Mouse (Mus musculus) neural tube, embryonic 12.5 days (tissue): ENCODE measurements around the gene Cgref1. TPM values are rescaled to one million over a fixed set of nuclear protein-coding genes. Genes with fewer than 3 reads are reported as not detected.

Experiments
- ATAC-seq: fragments of 200-750 bp; cut with Nextera tagmentation; 2 replicates; pipeline ENCODE4 v1.8.0; 2017; ENCODE audit warnings: low read depth, mild to moderate bottlenecking, moderate TSS enrichment, moderate library complexity; ENCODE audit not compliant: low FRiP score
- H3K27ac ChIP-seq: fragments of 300-500 bp; sonication (generic); 2 replicates; pipeline ENCODE4 v1.5.1; 2016
- H3K27me3 ChIP-seq: fragments of 300-500 bp; sonication (generic); replicated peaks from 2 replicates; pipeline ENCODE4 v1.6.1; 2016; ENCODE audit warnings: mild to moderate bottlenecking
- H3K36me3 ChIP-seq: fragments of 300-500 bp; sonication (generic); 2 replicates; pipeline ENCODE4 v1.6.1; 2016; ENCODE audit warnings: mild to moderate bottlenecking
- H3K4me1 ChIP-seq: fragments of 300-500 bp; sonication (generic); 2 replicates; pipeline ENCODE4 v1.6.1; 2016
- H3K4me2 ChIP-seq: fragments of 300-500 bp; sonication (generic); replicated peaks from 2 replicates; pipeline ENCODE4 v1.6.1; 2016; ENCODE audit warnings: mild to moderate bottlenecking
- H3K4me3 ChIP-seq: fragments of 300-500 bp; sonication (generic); 2 replicates; pipeline ENCODE4 v1.5.1; 2016
- H3K9ac ChIP-seq: fragments of 300-500 bp; sonication (generic); 2 replicates; pipeline ENCODE4 v1.6.1; 2016; ENCODE audit warnings: mild to moderate bottlenecking
- H3K9me3 ChIP-seq: fragments of 300-500 bp; sonication (generic); 2 replicates; pipeline ENCODE4 v1.6.1; 2016; ENCODE audit warnings: mild to moderate bottlenecking
- WGBS: fragments of 180-500 bp; shearing (Covaris S2); methylation state at CpG from one replicate; pipeline ENCODE4 v1.1.7; 2016; 5-methylcytosine and 5-hydroxymethylcytosine counted together
- polyA plus RNA-seq: library from polyadenylated mRNA; unstranded; fragments of >200 nt; fragmentation: Nextera tagmentation; extraction: Ambion mirVana; gene quantifications from 2 replicates; pipeline ENCODE4 v1.2.1, GENCODE M21; 2016

The Cgref1 gene
- polyA plus RNA-seq, 1 experiment from 2014 or later: 17.7 TPM

DNA sequence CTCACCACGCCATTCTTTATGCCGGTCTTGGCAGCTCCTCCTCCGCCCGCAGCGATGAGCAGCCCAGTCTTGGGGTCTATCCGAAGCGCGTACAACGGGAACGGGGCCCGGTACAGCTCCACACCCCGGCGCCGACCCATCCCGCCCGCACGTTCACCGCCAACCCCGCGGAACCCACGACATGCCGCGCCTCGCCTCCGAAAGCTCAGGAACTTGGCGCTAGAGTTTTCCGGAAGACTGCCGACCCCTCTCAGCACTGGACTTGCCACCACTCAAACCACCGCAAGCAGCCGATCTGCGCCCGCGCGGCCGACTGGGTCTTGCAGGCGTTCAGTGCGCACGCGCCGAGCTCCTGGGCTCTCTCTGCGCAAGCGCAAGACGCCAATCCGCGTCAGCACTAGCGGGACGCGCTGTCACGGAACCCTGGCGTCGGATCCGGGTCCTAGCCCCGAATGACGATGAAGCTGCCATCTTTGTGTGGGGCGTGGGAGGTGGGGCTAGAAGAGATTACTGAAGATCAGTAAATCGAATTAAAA, 14.6 kb upstream of the Cgref1 start, which contains the start of gene Preb:
Gene Preb, minus strand, starts transcription at position 396 of the 536 bp plus-strand sequence.
- peak within 1 kb of the TSS; percentile 68 for H3K4me3 ChIP-seq
- H3K9me3 ChIP-seq: no peaks in the 10 kb centered on the region
- H3K27ac ChIP-seq: peak within 1 kb of the TSS; percentile 68; the same call in 1 of the 2 replicates
- no peaks in the 10 kb centered on the region for H3K27me3 ChIP-seq
- H3K36me3 ChIP-seq: peaks cover 26% of the 10 kb centered on the region
- H3K4me1 ChIP-seq: peaks cover 21% of the 10 kb centered on the region
- under 1% methylated on average over 56 of the region's 56 CpGs for WGBS
- H3K4me2 ChIP-seq: peak within 1 kb of the TSS; percentile 87
- peak within 1 kb of the TSS; percentile 77 for H3K9ac ChIP-seq
- ATAC-seq: peak; percentile 93

DNA sequence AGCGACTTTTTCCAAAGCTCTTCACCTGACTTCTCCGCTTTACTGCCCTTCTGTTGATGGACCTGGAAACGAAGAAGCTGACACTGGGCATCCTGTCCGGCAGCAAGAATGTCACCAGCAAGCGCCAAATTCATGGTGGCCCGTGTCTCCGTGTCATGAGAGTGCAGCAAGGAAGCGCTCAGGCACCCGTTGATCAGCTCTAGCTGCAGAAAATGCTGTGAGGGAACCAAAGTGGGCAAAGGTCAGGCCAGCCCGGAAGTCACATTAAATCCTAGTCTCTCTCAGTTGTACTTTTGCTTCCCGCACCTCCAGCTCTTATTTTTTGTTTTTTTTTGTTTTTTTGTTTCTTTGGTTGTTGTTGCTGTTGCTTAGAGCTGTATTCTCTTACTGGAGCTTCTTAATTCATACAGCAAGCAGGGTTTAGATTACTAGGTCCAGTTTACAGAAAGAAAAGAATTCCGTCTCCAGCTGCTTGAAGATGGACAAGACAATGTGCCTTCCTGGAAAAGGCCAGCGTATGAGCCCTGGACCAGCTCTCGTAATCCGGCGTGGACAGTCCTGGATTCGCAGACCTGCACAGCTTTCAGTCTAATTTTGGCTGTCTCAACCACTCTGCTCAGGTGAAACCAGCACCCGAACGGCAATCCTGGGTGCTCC, 13.9 kb upstream of the Cgref1 start:
- 41% methylated on average over 19 of the region's 19 CpGs for WGBS
- H3K27me3 ChIP-seq: no peaks in the 10 kb centered on the region
- H3K27ac ChIP-seq: no peak overlapping the region; the same call in 1 of the 2 replicates
- H3K9me3 ChIP-seq: no peaks in the 10 kb centered on the region
- no peak for ATAC-seq
- H3K4me3 ChIP-seq: peak overlapping the region; percentile 68
- peak overlapping the region; percentile 87 for H3K4me2 ChIP-seq
- H3K4me1 ChIP-seq: peaks cover 21% of the 10 kb centered on the region
- peaks cover 33% of the 10 kb centered on the region for H3K36me3 ChIP-seq
- peak overlapping the region; percentile 77 for H3K9ac ChIP-seq

DNA sequence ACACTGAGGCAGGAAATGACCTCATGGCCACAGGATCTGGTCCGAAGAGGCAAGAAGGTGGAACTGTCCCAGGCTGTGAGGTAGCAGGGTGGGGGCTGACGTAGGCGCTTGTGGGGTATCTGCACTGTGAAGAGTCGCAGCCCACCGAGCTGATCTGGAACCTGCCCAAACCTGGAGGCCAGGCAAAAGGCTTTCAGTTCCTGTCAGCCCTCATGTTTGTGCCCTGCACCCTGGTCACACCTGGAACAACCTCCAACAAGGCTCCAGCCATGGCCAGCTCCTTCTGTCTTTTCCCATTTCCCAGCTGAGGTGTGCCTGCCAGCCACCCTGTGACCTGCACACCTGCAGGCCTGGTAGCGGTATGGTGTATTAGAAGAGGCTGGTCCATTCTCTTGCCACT, 12.5 kb upstream of the Cgref1 start:
- H3K27ac ChIP-seq: no peak overlapping the region
- no peak for ATAC-seq
- no peak overlapping the region for H3K4me3 ChIP-seq
- H3K9me3 ChIP-seq: no peaks in the 10 kb centered on the region
- H3K27me3 ChIP-seq: no peaks in the 10 kb centered on the region
- H3K4me1 ChIP-seq: peaks cover 21% of the 10 kb centered on the region
- H3K4me2 ChIP-seq: peak overlapping the region; percentile 87
- no peak overlapping the region for H3K9ac ChIP-seq
- 96% methylated on average over 6 of the region's 6 CpGs for WGBS
- H3K36me3 ChIP-seq: peaks cover 48% of the 10 kb centered on the region

DNA sequence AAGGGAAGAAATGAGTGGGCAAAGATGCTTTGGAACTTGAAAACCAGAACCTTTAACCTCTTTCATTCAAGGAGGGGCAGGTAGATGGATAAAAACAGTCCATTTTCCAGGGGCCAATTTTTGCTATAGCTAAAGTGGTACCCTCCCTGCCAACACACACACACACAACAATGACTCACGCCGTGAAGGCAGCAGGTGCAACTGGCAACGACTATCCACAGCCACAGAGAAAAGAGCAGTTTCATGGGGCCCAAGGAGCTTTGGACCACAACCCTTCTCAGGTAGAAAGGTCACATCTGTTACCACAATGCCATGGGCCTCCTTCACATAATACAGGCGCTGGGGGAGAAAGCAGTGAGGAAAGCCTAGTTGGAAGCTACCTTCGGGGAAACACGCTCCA, 10.4 kb upstream of the Cgref1 start:
- no peaks in the 10 kb centered on the region for H3K27me3 ChIP-seq
- H3K4me2 ChIP-seq: no peak overlapping the region
- H3K9me3 ChIP-seq: no peaks in the 10 kb centered on the region
- peaks cover 21% of the 10 kb centered on the region for H3K4me1 ChIP-seq
- 92% methylated on average over 6 of the region's 6 CpGs for WGBS
- no peak overlapping the region for H3K9ac ChIP-seq
- peaks cover 57% of the 10 kb centered on the region for H3K36me3 ChIP-seq
- no peak for ATAC-seq
- no peak overlapping the region for H3K27ac ChIP-seq
- H3K4me3 ChIP-seq: no peak overlapping the region

DNA sequence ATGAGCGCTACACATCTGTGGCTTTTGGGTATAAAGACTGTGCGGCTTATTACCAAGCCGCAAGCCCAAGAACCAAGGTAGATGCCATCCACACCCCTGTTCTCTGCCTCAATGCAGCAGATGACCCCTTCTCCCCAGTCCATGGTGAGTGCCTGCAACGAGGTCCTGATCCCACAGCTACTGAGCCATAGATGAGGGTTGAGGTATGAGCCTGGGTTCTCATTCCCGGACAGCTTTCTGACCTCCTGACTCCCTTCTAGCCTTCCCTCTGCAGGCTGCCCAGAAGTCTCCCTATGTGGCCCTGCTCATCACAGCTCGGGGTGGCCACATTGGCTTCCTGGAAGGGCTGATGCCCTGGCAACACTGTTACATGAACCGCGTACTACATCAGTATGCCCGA, 9.2 kb upstream of the Cgref1 start:
- ATAC-seq: no peak
- no peaks in the 10 kb centered on the region for H3K9me3 ChIP-seq
- peaks cover 57% of the 10 kb centered on the region for H3K36me3 ChIP-seq
- 94% methylated on average over 9 of the region's 9 CpGs for WGBS
- H3K4me3 ChIP-seq: no peak overlapping the region
- H3K27me3 ChIP-seq: no peaks in the 10 kb centered on the region
- H3K27ac ChIP-seq: no peak overlapping the region
- peaks cover 24% of the 10 kb centered on the region for H3K4me1 ChIP-seq
- H3K9ac ChIP-seq: no peak overlapping the region
- no peak overlapping the region for H3K4me2 ChIP-seq

DNA sequence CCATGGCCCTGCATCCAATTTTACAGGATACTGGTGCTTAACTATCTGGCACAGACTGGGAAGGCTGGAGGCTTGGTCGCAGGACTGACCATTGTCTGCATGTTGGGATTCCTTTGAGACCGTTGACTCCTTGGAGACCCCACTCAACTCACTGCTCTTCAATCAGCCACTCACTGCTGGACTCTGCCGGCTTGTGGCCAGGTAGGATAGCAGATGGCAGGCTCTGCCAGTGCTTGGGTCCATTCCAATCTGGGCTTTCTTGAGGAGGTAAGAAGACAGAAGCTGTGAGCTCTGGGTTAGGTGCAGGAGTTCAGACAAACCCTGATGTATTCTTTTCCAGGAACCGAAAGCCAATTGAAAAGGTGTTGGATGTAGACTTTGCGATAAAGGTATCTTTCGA, 8.7 kb upstream of the Cgref1 start:
- Histone ChIP-seq H3K27ac (no peak overlapping the region), H3K9ac (no peak overlapping the region), H3K4me1 (peaks cover 22% of the 10 kb centered on the region), H3K27me3 (no peaks in the 10 kb centered on the region), H3K9me3 (no peaks in the 10 kb centered on the region), H3K4me2 (no peak overlapping the region), H3K36me3 (peaks cover 57% of the 10 kb centered on the region), H3K4me3 (no peak overlapping the region)
- WGBS: 97% methylated on average over 6 of the region's 6 CpGs
- no peak for ATAC-seq

DNA sequence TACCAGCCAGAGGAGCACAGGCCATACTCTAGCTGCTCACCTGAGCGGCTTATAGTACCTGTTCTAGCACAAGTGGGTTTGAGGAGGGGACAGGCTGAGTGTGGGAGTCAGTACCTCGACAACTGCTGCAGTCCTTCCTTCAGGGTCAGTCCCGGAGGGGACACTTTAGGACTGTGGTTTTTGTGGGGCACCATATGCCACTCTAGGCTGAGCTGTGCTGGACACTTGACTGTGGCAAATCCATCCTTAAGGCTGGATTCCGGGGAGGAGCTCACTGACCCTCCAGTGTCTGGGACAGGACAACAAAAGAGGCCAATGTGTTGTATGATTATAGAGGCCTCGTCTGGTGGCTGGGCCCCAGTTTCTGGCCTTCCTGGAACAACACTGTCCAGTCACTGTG, 7.2 kb upstream of the Cgref1 start:
- Histone ChIP-seq H3K27ac (no peak overlapping the region), H3K4me1 (peaks cover 6% of the 10 kb centered on the region), H3K4me3 (no peak overlapping the region), H3K4me2 (no peak overlapping the region), H3K36me3 (peaks cover 44% of the 10 kb centered on the region), H3K9me3 (no peaks in the 10 kb centered on the region), H3K27me3 (no peaks in the 10 kb centered on the region), H3K9ac (no peak overlapping the region)
- 87% methylated on average over 5 of the region's 5 CpGs for WGBS
- no peak for ATAC-seq

DNA sequence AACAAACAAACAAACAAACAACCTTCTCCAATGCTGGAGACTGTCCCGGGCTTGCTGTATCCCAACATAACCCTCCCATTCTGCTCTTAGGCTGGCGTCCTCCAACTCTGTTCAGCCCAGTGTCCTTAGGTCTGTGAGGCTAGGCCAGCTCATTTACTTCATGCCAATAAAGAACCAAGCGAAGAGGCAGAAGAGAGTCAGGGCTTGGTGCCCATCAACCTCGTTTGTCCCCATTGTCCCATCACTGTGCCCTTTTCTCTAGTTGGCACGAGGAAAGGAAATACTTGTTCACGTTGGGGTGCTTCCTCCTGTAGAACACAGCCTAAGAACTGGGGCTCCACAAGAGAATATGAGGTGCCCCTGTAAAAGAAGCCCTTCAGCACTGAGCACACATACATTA, 6.3 kb upstream of the Cgref1 start:
- no peak overlapping the region for H3K27ac ChIP-seq

DNA sequence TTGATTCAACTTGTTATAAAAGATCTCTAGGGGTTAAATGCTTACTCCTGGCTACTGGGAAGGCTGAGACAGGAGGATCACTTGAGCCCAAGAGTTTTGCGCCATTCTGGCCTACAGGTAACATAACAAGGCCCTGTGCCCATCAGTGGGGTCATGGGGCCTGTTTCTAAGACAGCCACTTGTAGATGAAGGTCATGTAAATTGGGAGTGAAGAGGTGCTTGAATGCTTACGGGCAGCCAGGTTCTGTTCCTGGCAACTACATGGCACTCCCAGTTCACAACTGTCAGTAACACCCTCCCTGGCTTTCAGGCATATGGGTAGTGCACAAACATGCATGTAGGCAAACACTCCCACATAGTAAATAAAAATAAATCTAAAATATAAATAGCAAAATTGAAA, 5.5 kb upstream of the Cgref1 start:
- WGBS: 98% methylated on average over 2 of the region's 2 CpGs
- ATAC-seq: no peak
- H3K4me2 ChIP-seq: peak overlapping the region; percentile 85; the same call in 1 of the 2 replicates

More for the DNA sequence above, 6.3 kb upstream of the Cgref1 start:
- Histone ChIP-seq H3K4me3 (no peak overlapping the region), H3K9ac (no peak overlapping the region), H3K27me3 (no peaks in the 10 kb centered on the region), H3K36me3 (peaks cover 41% of the 10 kb centered on the region), H3K4me1 (0 out of 2 replicates have a peak, but pooled peaks cover 3% of the 10 kb centered on the region), H3K4me2 (no peak overlapping the region), H3K9me3 (no peaks in the 10 kb centered on the region)
- no peak for ATAC-seq
- WGBS: 85% methylated on average over 6 of the region's 6 CpGs

DNA sequence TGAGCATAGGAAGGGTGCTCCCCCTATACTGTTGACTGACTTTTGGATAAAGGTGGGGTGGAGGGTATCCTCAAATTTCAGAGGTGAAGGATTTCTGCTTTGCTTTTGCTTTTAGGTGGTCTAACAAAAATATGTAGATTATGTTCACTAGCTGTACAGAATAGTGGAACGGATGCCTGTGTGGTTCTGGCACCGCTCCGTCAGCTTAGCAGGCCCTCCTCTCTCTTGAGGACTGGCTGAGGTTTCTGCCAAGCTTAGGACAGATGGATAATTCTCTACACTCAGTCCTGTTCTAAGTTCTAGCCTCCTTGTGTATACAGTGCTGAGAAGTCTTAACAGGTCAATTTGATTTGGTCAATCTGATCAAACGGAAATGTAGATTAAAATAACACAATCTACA, 5.1 kb upstream of the Cgref1 start:
- no peak overlapping the region for H3K27ac ChIP-seq
- H3K4me1 ChIP-seq: peaks cover 5% of the 10 kb centered on the region; the same call in 1 of the 2 replicates
- peak overlapping the region; percentile 85 for H3K4me2 ChIP-seq
- H3K9ac ChIP-seq: no peak overlapping the region
- WGBS: 70% methylated on average over 4 of the region's 4 CpGs
- no peak for ATAC-seq
- H3K4me3 ChIP-seq: peak overlapping the region; percentile 51
- no peaks in the 10 kb centered on the region for H3K9me3 ChIP-seq
- no peaks in the 10 kb centered on the region for H3K27me3 ChIP-seq
- peaks cover 34% of the 10 kb centered on the region for H3K36me3 ChIP-seq

More for the DNA sequence above, 5.5 kb upstream of the Cgref1 start:
- Histone ChIP-seq H3K36me3 (peaks cover 39% of the 10 kb centered on the region), H3K9ac (no peak overlapping the region), H3K4me1 (0 out of 2 replicates have a peak, but pooled peaks cover 3% of the 10 kb centered on the region), H3K27me3 (no peaks in the 10 kb centered on the region), H3K4me3 (no peak overlapping the region), H3K9me3 (no peaks in the 10 kb centered on the region), H3K27ac (no peak overlapping the region)

DNA sequence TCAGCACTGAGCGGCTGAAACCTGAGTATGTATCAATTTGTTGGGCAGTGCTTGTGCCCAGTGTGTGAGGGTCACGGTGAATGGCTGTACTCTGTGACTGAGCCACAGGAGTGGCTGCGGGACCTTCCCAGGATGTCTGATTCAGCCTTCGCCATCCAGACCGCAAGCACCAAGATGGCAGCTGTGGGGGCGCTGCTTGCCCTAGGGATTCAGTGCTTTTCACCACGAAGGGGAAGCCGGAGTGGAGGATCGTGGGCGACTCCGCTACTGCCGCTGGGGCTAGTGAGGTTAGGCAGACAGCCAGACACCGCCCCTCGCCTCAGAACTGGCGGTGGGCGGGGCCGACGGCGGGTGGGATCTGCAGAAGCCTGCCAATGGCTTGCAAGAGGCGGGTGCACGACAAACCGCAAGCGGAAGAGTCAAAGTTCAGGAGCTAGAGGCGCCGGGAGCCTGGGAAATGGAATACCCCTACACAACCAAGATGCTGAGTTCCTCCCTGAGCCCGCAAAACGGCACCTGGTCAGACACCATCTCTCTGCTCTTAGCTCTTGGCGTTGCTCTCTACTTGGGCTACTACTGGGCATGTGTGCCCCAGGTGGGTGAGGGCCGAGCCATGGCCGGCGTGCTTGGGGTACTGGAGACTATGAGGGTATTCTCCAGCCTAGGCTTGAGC, 4.4 kb upstream of the Cgref1 start:
- Histone ChIP-seq H3K9me3 (no peaks in the 10 kb centered on the region), H3K36me3 (peaks cover 28% of the 10 kb centered on the region), H3K9ac (peak overlapping the region; percentile 53), H3K4me3 (peak overlapping the region; percentile 51), H3K27me3 (no peaks in the 10 kb centered on the region), H3K4me2 (peak overlapping the region; percentile 85), H3K27ac (no peak overlapping the region), H3K4me1 (peaks cover 12% of the 10 kb centered on the region)
- under 1% methylated on average over 31 of the region's 31 CpGs for WGBS
- ATAC-seq: peak; percentile 89

DNA sequence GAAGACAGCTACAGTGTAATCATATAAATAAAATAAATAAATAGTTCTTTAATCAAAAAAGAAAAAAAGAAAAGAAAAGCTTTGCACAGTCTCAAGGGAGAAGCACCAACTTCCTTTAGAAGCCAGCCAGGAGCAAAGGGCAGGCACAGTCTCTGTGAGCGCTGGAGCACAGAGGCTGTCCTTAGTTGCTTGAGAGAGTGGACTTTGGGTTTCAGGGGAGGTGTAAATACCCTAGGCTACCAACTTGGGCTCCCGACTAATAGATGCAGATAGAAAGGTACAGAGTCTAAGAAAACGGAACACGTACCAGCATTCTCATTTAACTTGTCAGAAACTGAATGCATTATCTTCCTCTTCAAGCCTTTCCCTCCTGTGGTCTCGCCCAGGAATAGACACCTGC, 3.2 kb upstream of the Cgref1 start:
- Histone ChIP-seq H3K4me3 (no peak overlapping the region), H3K9me3 (no peaks in the 10 kb centered on the region), H3K4me1 (peaks cover 12% of the 10 kb centered on the region), H3K4me2 (peak overlapping the region; percentile 85; the same call in 1 of the 2 replicates), H3K27me3 (no peaks in the 10 kb centered on the region), H3K36me3 (peaks cover 16% of the 10 kb centered on the region), H3K27ac (no peak overlapping the region), H3K9ac (no peak overlapping the region)
- 80% methylated on average over 5 of the region's 5 CpGs for WGBS
- ATAC-seq: no peak
